Mouse (Mus musculus): ENCODE data around the gene Sorcs1.

DNA sequence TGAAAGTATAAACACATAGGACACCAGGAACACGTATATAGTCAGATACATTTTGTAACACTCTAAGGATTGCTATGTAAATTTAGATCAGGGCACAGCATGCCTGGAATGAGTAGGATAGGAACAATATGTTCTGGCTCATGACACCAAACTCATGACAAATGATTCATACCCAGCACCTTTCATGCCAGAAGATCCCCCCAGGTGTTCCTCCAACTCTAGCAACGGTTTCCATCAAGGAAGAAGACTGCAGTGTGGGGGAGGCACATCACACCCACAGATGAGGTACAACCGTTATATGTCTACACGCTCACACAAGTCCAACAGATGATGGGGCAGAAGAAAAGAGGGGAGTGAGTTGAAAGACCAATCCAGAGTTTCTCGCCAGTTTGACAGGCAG lies 3.5 kb downstream of the Sorcs1 start:
- TF ChIP-seq TAL1 (IDR thresholded peaks at IDR 0.05; ENCODE audit: low read length) (no peak), GATA1 (IDR thresholded peaks at IDR 0.05; ENCODE audit: low read length) (no peak)

Measured in erythroblast, embryonic 14.5 days (primary cell).